Mouse (Mus musculus): Measurements from ENCODE around the gene Thbs2. TPM values are rescaled to one million over a fixed set of nuclear protein-coding genes. Genes with fewer than 3 reads are reported as not detected.

The Thbs2 gene
- total and polyA plus RNA-seq, 2 experiments: 0.92 to 2.1 TPM

- DNase-seq (ENCODE audit: extremely low read depth, low read depth, low spot score): no peak
- no peak for TF ChIP-seq CTCF (IDR thresholded peaks at IDR 0.05; ENCODE audit: low read depth, low read length)
- no peak for TF ChIP-seq POLR2A (IDR thresholded peaks at IDR 0.05; ENCODE audit: extremely low read depth, insufficient read depth, low read length)
- Histone ChIP-seq H3K27ac (replicated peaks; ENCODE audit: insufficient read depth, low read depth, low read length) (no peak overlapping the region), H3K9ac (ENCODE audit: low read depth, low read length) (no peak overlapping the region), H3K4me3 (ENCODE audit: insufficient read depth, low read depth, low read length) (no peak overlapping the region), H3K36me3 (ENCODE audit: control insufficient read depth, insufficient read depth, low read length) (no peaks in the 10 kb centered on the region), H3K79me2 (ENCODE audit: control insufficient read depth, insufficient read depth, low read length) (no peaks in the 10 kb centered on the region), H3K27me3 (ENCODE audit: control insufficient read depth, insufficient read depth, low read length) (no peaks in the 10 kb centered on the region), H3K4me1 (ENCODE audit: control insufficient read depth, insufficient read depth, low read length) (no peaks in the 10 kb centered on the region)
- 86% methylated on average over 8 of the region's 8 CpGs for WGBS
Observed at GRCm38 (mm10) chr17:14714782-14715181, 20.7 kb upstream of the Thbs2 start.

GRCm38 (mm10) chr17:14714374-14714773, 20.3 kb upstream of the Thbs2 start:
- no peak overlapping the region for H3K9ac ChIP-seq (ENCODE audit: low read depth, low read length)
- H3K27me3 ChIP-seq (ENCODE audit: control insufficient read depth, insufficient read depth, low read length): no peaks in the 10 kb centered on the region
- no peaks in the 10 kb centered on the region for H3K4me1 ChIP-seq (ENCODE audit: control insufficient read depth, insufficient read depth, low read length)
- no peak for DNase-seq (ENCODE audit: extremely low read depth, low read depth, low spot score)
- H3K4me3 ChIP-seq (ENCODE audit: insufficient read depth, low read depth, low read length): no peak overlapping the region
- H3K27ac ChIP-seq (replicated peaks; ENCODE audit: insufficient read depth, low read depth, low read length): no peak overlapping the region
- 89% methylated on average over 3 of the region's 3 CpGs for WGBS
- TF ChIP-seq POLR2A (IDR thresholded peaks at IDR 0.05; ENCODE audit: extremely low read depth, insufficient read depth, low read length) (no peak), CTCF (IDR thresholded peaks at IDR 0.05; ENCODE audit: low read depth, low read length) (no peak)
- H3K79me2 ChIP-seq (ENCODE audit: control insufficient read depth, insufficient read depth, low read length): no peaks in the 10 kb centered on the region
- H3K36me3 ChIP-seq (ENCODE audit: control insufficient read depth, insufficient read depth, low read length): no peaks in the 10 kb centered on the region

- H3K4me1 ChIP-seq (ENCODE audit: control insufficient read depth, insufficient read depth, low read length): no peaks in the 10 kb centered on the region
- H3K27ac ChIP-seq (replicated peaks; ENCODE audit: insufficient read depth, low read depth, low read length): no peak overlapping the region
- TF ChIP-seq POLR2A (IDR thresholded peaks at IDR 0.05; ENCODE audit: extremely low read depth, insufficient read depth, low read length) (no peak), CTCF (IDR thresholded peaks at IDR 0.05; ENCODE audit: low read depth, low read length) (no peak)
- H3K36me3 ChIP-seq (ENCODE audit: control insufficient read depth, insufficient read depth, low read length): no peaks in the 10 kb centered on the region
- no peaks in the 10 kb centered on the region for H3K79me2 ChIP-seq (ENCODE audit: control insufficient read depth, insufficient read depth, low read length)
- H3K27me3 ChIP-seq (ENCODE audit: control insufficient read depth, insufficient read depth, low read length): no peaks in the 10 kb centered on the region
- WGBS: 87% methylated on average over 3 of the region's 3 CpGs
- H3K9ac ChIP-seq (ENCODE audit: low read depth, low read length): no peak overlapping the region
- DNase-seq (ENCODE audit: extremely low read depth, low read depth, low spot score): no peak
- no peak overlapping the region for H3K4me3 ChIP-seq (ENCODE audit: insufficient read depth, low read depth, low read length)
Observed at GRCm38 (mm10) chr17:14711784-14712183, 17.7 kb upstream of the Thbs2 start.

GRCm38 (mm10) chr17:14711032-14711431, 17.0 kb upstream of the Thbs2 start:
- H3K27ac ChIP-seq (replicated peaks; ENCODE audit: insufficient read depth, low read depth, low read length): no peak overlapping the region
- no peak for DNase-seq (ENCODE audit: extremely low read depth, low read depth, low spot score)
- no peaks in the 10 kb centered on the region for H3K79me2 ChIP-seq (ENCODE audit: control insufficient read depth, insufficient read depth, low read length)
- H3K4me3 ChIP-seq (ENCODE audit: insufficient read depth, low read depth, low read length): no peak overlapping the region
- no peak overlapping the region for H3K9ac ChIP-seq (ENCODE audit: low read depth, low read length)
- no peaks in the 10 kb centered on the region for H3K36me3 ChIP-seq (ENCODE audit: control insufficient read depth, insufficient read depth, low read length)
- no peaks in the 10 kb centered on the region for H3K4me1 ChIP-seq (ENCODE audit: control insufficient read depth, insufficient read depth, low read length)
- no peaks in the 10 kb centered on the region for H3K27me3 ChIP-seq (ENCODE audit: control insufficient read depth, insufficient read depth, low read length)
- 93% methylated on average over 3 of the region's 3 CpGs for WGBS
- TF ChIP-seq CTCF (IDR thresholded peaks at IDR 0.05; ENCODE audit: low read depth, low read length) (no peak), POLR2A (IDR thresholded peaks at IDR 0.05; ENCODE audit: extremely low read depth, insufficient read depth, low read length) (no peak)

- Histone ChIP-seq H3K4me3 (ENCODE audit: insufficient read depth, low read depth, low read length) (no peak overlapping the region), H3K36me3 (ENCODE audit: control insufficient read depth, insufficient read depth, low read length) (no peaks in the 10 kb centered on the region), H3K27me3 (ENCODE audit: control insufficient read depth, insufficient read depth, low read length) (no peaks in the 10 kb centered on the region), H3K27ac (replicated peaks; ENCODE audit: insufficient read depth, low read depth, low read length) (no peak overlapping the region), H3K9ac (ENCODE audit: low read depth, low read length) (no peak overlapping the region), H3K79me2 (ENCODE audit: control insufficient read depth, insufficient read depth, low read length) (no peaks in the 10 kb centered on the region), H3K4me1 (ENCODE audit: control insufficient read depth, insufficient read depth, low read length) (no peaks in the 10 kb centered on the region)
- DNase-seq (ENCODE audit: extremely low read depth, low read depth, low spot score): no peak
- TF ChIP-seq POLR2A (IDR thresholded peaks at IDR 0.05; ENCODE audit: extremely low read depth, insufficient read depth, low read length) (no peak), CTCF (IDR thresholded peaks at IDR 0.05; ENCODE audit: low read depth, low read length) (no peak)
- 82% methylated on average over 4 of the region's 4 CpGs for WGBS
Observed at GRCm38 (mm10) chr17:14706066-14706465, 12.0 kb upstream of the Thbs2 start.

- Histone ChIP-seq H3K27ac (replicated peaks; ENCODE audit: insufficient read depth, low read depth, low read length) (no peak overlapping the region), H3K9ac (ENCODE audit: low read depth, low read length) (no peak overlapping the region), H3K79me2 (ENCODE audit: control insufficient read depth, insufficient read depth, low read length) (no peaks in the 10 kb centered on the region), H3K4me3 (ENCODE audit: insufficient read depth, low read depth, low read length) (no peak overlapping the region), H3K27me3 (ENCODE audit: control insufficient read depth, insufficient read depth, low read length) (no peaks in the 10 kb centered on the region), H3K36me3 (ENCODE audit: control insufficient read depth, insufficient read depth, low read length) (no peaks in the 10 kb centered on the region), H3K4me1 (ENCODE audit: control insufficient read depth, insufficient read depth, low read length) (no peaks in the 10 kb centered on the region)
- TF ChIP-seq CTCF (IDR thresholded peaks at IDR 0.05; ENCODE audit: low read depth, low read length): no peak
- no peak for TF ChIP-seq POLR2A (IDR thresholded peaks at IDR 0.05; ENCODE audit: extremely low read depth, insufficient read depth, low read length)
- 72% methylated on average over 2 of the region's 2 CpGs for WGBS
- no peak for DNase-seq (ENCODE audit: extremely low read depth, low read depth, low spot score)
Observed at GRCm38 (mm10) chr17:14705466-14705865, 11.4 kb upstream of the Thbs2 start.

All from liver, adult 2 months (tissue).